In the genomic region with DNA sequence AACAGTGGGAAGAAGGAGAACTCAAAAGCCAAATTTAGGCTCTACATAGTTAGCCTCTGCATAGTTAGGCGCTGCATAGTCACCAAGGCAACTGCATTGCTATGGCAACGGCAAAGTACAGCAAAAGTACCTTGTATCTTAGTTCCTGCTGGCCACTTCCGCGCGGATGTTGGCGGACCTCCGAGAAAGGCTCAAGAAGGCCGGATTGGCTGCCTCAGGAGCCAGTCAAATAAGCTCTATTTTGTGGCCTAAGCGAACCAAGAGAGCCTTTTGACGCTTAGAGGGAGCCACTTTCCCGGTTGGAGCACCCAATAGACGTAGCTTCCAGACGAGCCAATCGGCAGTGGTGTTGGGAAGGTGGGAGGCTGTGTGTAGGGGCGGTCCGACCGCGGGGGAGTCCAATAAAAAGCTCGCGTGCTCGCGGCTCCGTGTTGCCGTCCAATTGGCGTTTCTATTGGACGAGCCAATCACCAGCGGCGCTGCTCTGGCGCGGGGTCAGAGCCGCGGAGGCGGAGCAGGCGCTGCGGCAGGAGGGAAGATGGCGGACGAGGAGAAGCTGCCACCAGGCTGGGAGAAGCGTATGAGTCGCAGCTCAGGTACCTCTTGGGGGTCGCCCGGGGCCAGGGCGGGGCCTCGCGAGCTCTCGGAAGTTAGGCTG, we compare ENCODE assay signal across 8 mouse cellular contexts. TPM values are rescaled to one million over a fixed set of nuclear protein-coding genes. Genes with fewer than 3 reads are reported as not detected.
DNase-seq lines count a peak whose midpoint lies in the region; ATAC-seq and TF ChIP-seq lines count a peak whose summit lies in the region.

A gene (plus strand): TSS at position 494 of the 658 bp plus-strand sequence.

- WGBS in heart, embryonic 12.5 days: under 1% methylated on average over 45 of the region's 45 CpGs
- WGBS in kidney, postnatal 0 days: under 1% methylated on average over 45 of the region's 45 CpGs
- WGBS in liver, embryonic 11.5 days: 0% methylated on average over 45 of the region's 45 CpGs
- under 1% methylated on average over 41 of the region's 45 CpGs for WGBS in stomach, embryonic 14.5 days

- TF ChIP-seq CTCF in kidney, postnatal 0 days (IDR thresholded peaks at IDR 0.05; ENCODE audit: low read depth): no peak

- H3K27me3 ChIP-seq in heart, embryonic 12.5 days (replicated peaks): no peaks in the 10 kb centered on the region
- H3K27me3 ChIP-seq in kidney, postnatal 0 days (ENCODE audit: insufficient read depth, low read length): no peaks in the 10 kb centered on the region
- no peaks in the 10 kb centered on the region for H3K27me3 ChIP-seq in liver, embryonic 11.5 days (replicated peaks; ENCODE audit: control insufficient read depth, insufficient read depth, low read length)
- H3K27me3 ChIP-seq in stomach, embryonic 14.5 days (ENCODE audit: control insufficient read depth, insufficient read depth, low read length): no peaks in the 10 kb centered on the region

- DNase-seq in CD4-positive helper T cell, adult 2 months (ENCODE audit: low read depth, low spot score): peak; percentile 100
- DNase-seq in brain, embryonic 18.5 days (ENCODE audit: low read depth, low spot score): peak; percentile 100
- peak; percentile 100 for DNase-seq in kidney, postnatal 0 days (ENCODE audit: low spot score)
- peak; percentile 95 for DNase-seq in liver, embryonic 11.5 days (ENCODE audit: low spot score)
- peak; percentile 99 for DNase-seq in naive thymus-derived CD4-positive, alpha-beta T cell, adult 2 months (ENCODE audit: low read depth)

- peak within 1 kb of the TSS; percentile 93 for H3K9ac ChIP-seq in heart, embryonic 12.5 days
- peak within 1 kb of the TSS; percentile 85 for H3K9ac ChIP-seq in kidney, postnatal 0 days (ENCODE audit: low read depth, low read length)
- H3K9ac ChIP-seq in liver, embryonic 11.5 days (ENCODE audit: low read depth, low read length): peak within 1 kb of the TSS; percentile 91
- peak within 1 kb of the TSS; percentile 82 for H3K9ac ChIP-seq in stomach, embryonic 14.5 days (replicated peaks; ENCODE audit: low read depth, low read length)

- peaks cover 45% of the 10 kb centered on the region for H3K36me3 ChIP-seq in heart, embryonic 12.5 days
- peaks cover 15% of the 10 kb centered on the region; the same call in 1 of the 2 replicates for H3K36me3 ChIP-seq in kidney, postnatal 0 days (ENCODE audit: insufficient read depth, low read length)
- peaks cover 25% of the 10 kb centered on the region for H3K36me3 ChIP-seq in liver, embryonic 11.5 days (ENCODE audit: control insufficient read depth, insufficient read depth, low read length)
- H3K36me3 ChIP-seq in stomach, embryonic 14.5 days (ENCODE audit: control insufficient read depth, insufficient read depth, low read length): peaks cover 29% of the 10 kb centered on the region

- H3K4me3 ChIP-seq in heart, embryonic 12.5 days: peak within 1 kb of the TSS; percentile 92
- H3K4me3 ChIP-seq in kidney, postnatal 0 days (replicated peaks; ENCODE audit: low read depth, low read length): peak within 1 kb of the TSS; percentile 85
- peak within 1 kb of the TSS; percentile 94 for H3K4me3 ChIP-seq in liver, embryonic 11.5 days (ENCODE audit: low read depth, low read length)
- H3K4me3 ChIP-seq in stomach, embryonic 14.5 days (ENCODE audit: low read depth, low read length): peak within 1 kb of the TSS; percentile 65

- ATAC-seq in erythroid progenitor cell, adult 5-6 weeks (replicated peaks; ENCODE audit: low FRiP score, poor library complexity, severe bottlenecking): peak; percentile 95
- peak; percentile 99 for ATAC-seq in heart, embryonic 12.5 days (ENCODE audit: insufficient number of reproducible peaks, low FRiP score)
- ATAC-seq in kidney, postnatal 0 days (replicated peaks; ENCODE audit: low FRiP score, low read depth): peak; percentile 99
- ATAC-seq in liver, embryonic 11.5 days (replicated peaks; ENCODE audit: low FRiP score): peak; percentile 98
- ATAC-seq in stomach, embryonic 14.5 days (ENCODE audit: insufficient number of reproducible peaks, insufficient read depth, low FRiP score, low read depth): peak; percentile 99

- no peaks in the 10 kb centered on the region for H3K9me3 ChIP-seq in heart, embryonic 12.5 days (replicated peaks)
- no peaks in the 10 kb centered on the region for H3K9me3 ChIP-seq in kidney, postnatal 0 days (replicated peaks; ENCODE audit: low read length)
- no peaks in the 10 kb centered on the region for H3K9me3 ChIP-seq in liver, embryonic 11.5 days (ENCODE audit: control insufficient read depth, low read length)
- no peaks in the 10 kb centered on the region for H3K9me3 ChIP-seq in stomach, embryonic 14.5 days (ENCODE audit: control insufficient read depth, low read depth, low read length)

- no peak within 1 kb of the TSS for H3K27ac ChIP-seq in heart, embryonic 12.5 days (ENCODE audit: poor library complexity, severe bottlenecking)
- H3K27ac ChIP-seq in kidney, postnatal 0 days: 0 out of 2 replicates have a peak within 1 kb of the TSS, but pooled peaks have one; percentile 33
- peak within 1 kb of the TSS; percentile 53; the same call in 1 of the 2 replicates for H3K27ac ChIP-seq in liver, embryonic 11.5 days (ENCODE audit: low read depth, low read length)
- H3K27ac ChIP-seq in stomach, embryonic 14.5 days (ENCODE audit: low read length): 0 out of 2 replicates have a peak within 1 kb of the TSS, but pooled peaks have one; percentile 4

- peak within 1 kb of the TSS; percentile 86 for H3K4me2 ChIP-seq in heart, embryonic 12.5 days
- H3K4me2 ChIP-seq in kidney, postnatal 0 days (ENCODE audit: low read length): peak within 1 kb of the TSS; percentile 71
- H3K4me2 ChIP-seq in liver, embryonic 11.5 days: peak within 1 kb of the TSS; percentile 86
- peak within 1 kb of the TSS; percentile 72 for H3K4me2 ChIP-seq in stomach, embryonic 14.5 days (replicated peaks; ENCODE audit: low read depth, low read length)

- peaks cover 21% of the 10 kb centered on the region for H3K4me1 ChIP-seq in heart, embryonic 12.5 days (replicated peaks)
- peaks cover 5% of the 10 kb centered on the region; the same call in 1 of the 2 replicates for H3K4me1 ChIP-seq in kidney, postnatal 0 days (replicated peaks; ENCODE audit: insufficient read depth, low read length)
- H3K4me1 ChIP-seq in liver, embryonic 11.5 days (replicated peaks; ENCODE audit: control insufficient read depth, insufficient read depth, low read length): peaks cover 17% of the 10 kb centered on the region
- peaks cover 12% of the 10 kb centered on the region for H3K4me1 ChIP-seq in stomach, embryonic 14.5 days (ENCODE audit: control insufficient read depth, insufficient read depth, low read length)

RNA-seq across cellular contexts. Expression of the gene that starts here (rescaled TPM):
- 4.2 and 10.1 TPM in 2 replicates for total RNA-seq in erythroid progenitor cell, adult 5-6 weeks (2015; ENCODE audit: low replicate concordance)
- 6.3 and 8.5 TPM in 2 replicates for total RNA-seq in erythroid progenitor cell, adult 5-6 weeks (2017; ENCODE audit: low replicate concordance)
- 43.4 and 44.3 TPM in 2 replicates for polyA plus RNA-seq in heart, embryonic 12.5 days (2016; fragmentation: Nextera tagmentation; extraction: Ambion mirVana)
- 41.5 and 44.1 TPM in 2 replicates for polyA plus RNA-seq in kidney, postnatal 0 days (2015; fragmentation: Nextera tagmentation; extraction: Ambion mirVana)
- polyA plus RNA-seq in liver, embryonic 11.5 days (2014; fragmentation: Nextera tagmentation; extraction: Ambion mirVana): 58.8 and 59.7 TPM in 2 replicates
- 45.7 and 46.5 TPM in 2 replicates for polyA plus RNA-seq in stomach, embryonic 14.5 days (2014; fragmentation: Nextera tagmentation; extraction: Ambion mirVana)
